Mouse (Mus musculus): Measurements from ENCODE around the gene Fshb. TPM values are rescaled to one million over a fixed set of nuclear protein-coding genes. Genes with fewer than 3 reads are reported as not detected.

Fshb gene
- polyA plus RNA-seq (2014; fragmentation: Illumina TruSeq; extraction: RNeasy Lipid Tissue Mini Kit (QIAGEN cat#74804); ENCODE audit: insufficient read depth, low read depth, low replicate concordance): not detected

DNA sequence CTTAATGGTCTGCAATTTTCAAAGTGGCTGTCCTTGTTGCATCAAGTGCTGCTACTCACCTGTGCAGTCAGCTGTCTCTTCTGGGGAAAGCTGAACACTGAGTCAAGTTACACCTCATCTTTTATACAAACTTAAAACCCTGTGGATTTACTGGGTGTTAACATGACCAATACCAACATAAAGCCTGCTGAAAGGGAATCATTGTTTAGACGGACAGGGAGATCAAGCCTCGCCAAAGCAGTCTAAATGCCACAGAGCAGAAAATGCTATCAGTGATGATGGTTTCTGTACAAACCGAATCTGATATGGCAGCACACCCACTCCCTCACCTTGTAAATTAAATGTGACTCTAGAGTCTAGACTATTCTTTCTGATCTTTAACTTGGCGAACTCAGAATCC lies at the start of gene Fshb:
TSS of gene Fshb (minus strand) at position 101 of the 400 bp plus-strand sequence.

Other genes with a start within 250 kb of the Fshb start
- 8.1 TPM for gene Arl14ep, start 85.2 kb downstream of the Fshb start, polyA plus RNA-seq (2014; fragmentation: Illumina TruSeq; extraction: RNeasy Lipid Tissue Mini Kit (QIAGEN cat#74804); ENCODE audit: insufficient read depth, low read depth, low replicate concordance)
- not detected for gene Kcna4, start 231.0 kb upstream of the Fshb start, polyA plus RNA-seq (2014; fragmentation: Illumina TruSeq; extraction: RNeasy Lipid Tissue Mini Kit (QIAGEN cat#74804); ENCODE audit: insufficient read depth, low read depth, low replicate concordance)

Data from lung, adult 10 weeks (tissue).